Mouse (Mus musculus) embryo, embryonic 11.5 days (tissue): Measurements from ENCODE around the gene Usp32.

Source experiments
- DNase-seq: peaks from one replicate; pipeline ENCODE4 v3.0.0-alpha.2; 2012; ENCODE audit warnings: low read depth, low spot score

Gene Usp32

GRCm38 (mm10) chr11:85123267-85123992 lies 16.5 kb downstream of the Usp32 start:
- no peak for DNase-seq

- no peak for DNase-seq
These were observed 17.9 kb downstream of the Usp32 start for GRCm38 (mm10) chr11:85122073-85122472.

GRCm38 (mm10) chr11:85117160-85117559 lies 22.8 kb downstream of the Usp32 start:
- DNase-seq, result no peak

- no peak for DNase-seq
These were observed 23.7 kb downstream of the Usp32 start for GRCm38 (mm10) chr11:85116084-85116844.

GRCm38 (mm10) chr11:85109957-85110356 lies 30.0 kb downstream of the Usp32 start:
- no peak for DNase-seq

GRCm38 (mm10) chr11:85107217-85107616 lies 32.7 kb downstream of the Usp32 start:
- no peak for DNase-seq

GRCm38 (mm10) chr11:85105836-85106235 lies 34.1 kb downstream of the Usp32 start:
- no peak for DNase-seq

- DNase-seq, result no peak
These were observed 36.2 kb downstream of the Usp32 start for GRCm38 (mm10) chr11:85103763-85104162.

GRCm38 (mm10) chr11:85095116-85095515 lies 44.8 kb downstream of the Usp32 start:
- DNase-seq, result no peak

- no peak for DNase-seq
These were observed 53.7 kb downstream of the Usp32 start for GRCm38 (mm10) chr11:85086253-85086652.

- DNase-seq, result no peak
These were observed 72.1 kb downstream of the Usp32 start for GRCm38 (mm10) chr11:85067871-85068270.

GRCm38 (mm10) chr11:85058562-85058961 lies 81.4 kb downstream of the Usp32 start:
- DNase-seq, result no peak

- no peak for DNase-seq
These were observed 82.4 kb downstream of the Usp32 start for GRCm38 (mm10) chr11:85057544-85057943.

GRCm38 (mm10) chr11:85056901-85057300 lies 83.1 kb downstream of the Usp32 start:
- no peak for DNase-seq

GRCm38 (mm10) chr11:85055561-85055960 lies 84.4 kb downstream of the Usp32 start:
- DNase-seq, result no peak

GRCm38 (mm10) chr11:85039256-85039655 lies 100.7 kb downstream of the Usp32 start:
- no peak for DNase-seq

GRCm38 (mm10) chr11:85013121-85013520 lies 126.8 kb downstream of the Usp32 start:
- DNase-seq, result no peak

- DNase-seq, result no peak
These were observed 136.4 kb downstream of the Usp32 start for GRCm38 (mm10) chr11:85003566-85003965.

- no peak for DNase-seq
These were observed 144.7 kb downstream of the Usp32 start for GRCm38 (mm10) chr11:84995241-84995640.

- no peak for DNase-seq
These were observed 147.0 kb downstream of the Usp32 start for GRCm38 (mm10) chr11:84992996-84993395.

- no peak for DNase-seq
These were observed 151.5 kb downstream of the Usp32 start for GRCm38 (mm10) chr11:84988341-84988919.

GRCm38 (mm10) chr11:84985421-84985820 lies 154.5 kb downstream of the Usp32 start:
- no peak for DNase-seq

- DNase-seq, result no peak
These were observed 159.3 kb downstream of the Usp32 start for GRCm38 (mm10) chr11:84980697-84981096.
